8 mouse cellular contexts compared by ENCODE assay signal in the genomic region with DNA sequence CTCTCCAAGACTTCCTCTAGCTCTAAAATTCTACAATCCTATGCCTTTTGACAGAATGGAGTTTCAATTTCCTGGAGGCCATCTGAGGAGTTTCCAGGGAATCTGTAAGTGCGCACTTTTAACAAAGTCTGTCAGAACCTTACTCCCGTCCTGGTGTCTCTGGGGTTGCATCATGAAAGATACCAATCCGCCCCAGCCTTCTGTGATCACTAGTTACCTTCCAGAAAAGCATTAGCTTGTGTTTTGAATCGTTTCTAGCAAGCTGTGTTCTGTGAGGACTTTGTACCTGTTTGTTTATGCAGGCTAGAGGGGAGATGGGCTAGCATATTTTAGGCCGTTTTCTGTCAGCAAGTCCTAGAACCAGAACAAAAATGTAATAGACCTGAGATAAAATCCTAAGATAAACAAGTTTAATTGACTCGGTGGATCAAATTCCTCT. TPM values are rescaled to one million over a fixed set of nuclear protein-coding genes. Genes with fewer than 3 reads are reported as not detected.
DNase-seq lines count a peak whose midpoint lies in the region; ATAC-seq and TF ChIP-seq lines count a peak whose summit lies in the region.

No protein-coding gene starts in this region.

- TF ChIP-seq CTCF in G1E (IDR thresholded peaks at IDR 0.05; ENCODE audit: low read depth, low read length): no peak

- WGBS in heart, embryonic 13.5 days: 27% methylated on average over 6 of the region's 6 CpGs
- 62% methylated on average over 6 of the region's 6 CpGs for WGBS in midbrain, embryonic 10.5 days

- intact Hi-C loops in heart, postnatal 25 days (cut with DNase I): no loop called here

- peaks cover 28% of the 10 kb centered on the region for H3K4me1 ChIP-seq in heart, embryonic 13.5 days
- peaks cover 16% of the 10 kb centered on the region for H3K4me1 ChIP-seq in G1E (ENCODE audit: insufficient read depth, low read depth, low read length)
- peaks cover 27% of the 10 kb centered on the region for H3K4me1 ChIP-seq in midbrain, embryonic 10.5 days

- peaks cover 37% of the 10 kb centered on the region for H3K36me3 ChIP-seq in heart, embryonic 13.5 days
- peaks cover 2% of the 10 kb centered on the region for H3K36me3 ChIP-seq in G1E (replicated peaks)
- H3K36me3 ChIP-seq in midbrain, embryonic 10.5 days: peaks cover 14% of the 10 kb centered on the region

- no peaks in the 10 kb centered on the region for H3K9me3 ChIP-seq in heart, embryonic 13.5 days
- no peaks in the 10 kb centered on the region for H3K9me3 ChIP-seq in G1E (replicated peaks)
- no peaks in the 10 kb centered on the region for H3K9me3 ChIP-seq in midbrain, embryonic 10.5 days (replicated peaks)

- H3K4me2 ChIP-seq in heart, embryonic 13.5 days: peak overlapping the region; percentile 80

- peak overlapping the region; percentile 94 for H3K9ac ChIP-seq in heart, embryonic 13.5 days

- H3K4me3 ChIP-seq in heart, embryonic 13.5 days: peak overlapping the region; percentile 78
- H3K4me3 ChIP-seq in G1E (ENCODE audit: low read depth, low read length): peak overlapping the region; percentile 77; the same call in 1 of the 2 replicates
- peak overlapping the region; percentile 75 for H3K4me3 ChIP-seq in midbrain, embryonic 10.5 days

- no peaks in the 10 kb centered on the region for H3K27me3 ChIP-seq in heart, embryonic 13.5 days (replicated peaks)
- H3K27me3 ChIP-seq in G1E (ENCODE audit: insufficient read depth, low read length): no peaks in the 10 kb centered on the region
- H3K27me3 ChIP-seq in midbrain, embryonic 10.5 days (ENCODE audit: low read depth, poor library complexity, severe bottlenecking): 0 out of 2 replicates have a peak, but pooled peaks cover 5% of the 10 kb centered on the region

- ATAC-seq in heart, embryonic 13.5 days (ENCODE audit: extremely low read depth, insufficient number of reproducible peaks, low FRiP score, low TSS enrichment): no peak
- ATAC-seq in G1E (ENCODE audit: extremely low read depth, insufficient number of reproducible peaks, low FRiP score, poor library complexity, severe bottlenecking): no peak

- H3K27ac ChIP-seq in heart, embryonic 13.5 days (replicated peaks): peak overlapping the region; percentile 69
- H3K27ac ChIP-seq in midbrain, embryonic 10.5 days (replicated peaks): no peak overlapping the region

- DNase-seq in heart, postnatal 25 days (ENCODE audit: low spot score): no peak
- DNase-seq in G1E (ENCODE audit: low spot score): no peak
- peak; percentile 1 for DNase-seq in forelimb bud, embryonic 11.5 days (ENCODE audit: low read depth, low spot score)
- no peak for DNase-seq in midbrain, embryonic 10.5 days (ENCODE audit: low spot score)
- DNase-seq in frontal cortex, postnatal 25 days (ENCODE audit: low spot score in 2 of 2): no peak
- no peak for DNase-seq in adrenal gland, postnatal 10 days
- DNase-seq in testis, postnatal 10 days (ENCODE audit: low spot score): no peak

RNA-seq across cellular contexts. Expression of a gene that starts 0.9 kb away (rescaled TPM):
- 28.5 and 28.9 TPM in 2 replicates for polyA plus RNA-seq in heart, embryonic 13.5 days (2015; fragmentation: Nextera tagmentation; extraction: Ambion mirVana)
- total RNA-seq in heart, postnatal 25 days (2021): 10 to 100 TPM; 11.0 to 11.9 TPM
- 6.6 and 8.7 TPM in 2 replicates for total RNA-seq in G1E (2014; fragmentation: Nextera tagmentation)
- 3.0 and 3.6 TPM in 2 replicates for total RNA-seq in G1E (2017)
- polyA plus RNA-seq in G1E (2012): 0.47 and 0.57 TPM in 2 replicates
- polyA plus RNA-seq in midbrain, embryonic 10.5 days (2016; fragmentation: Nextera tagmentation; extraction: Ambion mirVana): 12.6 and 13.5 TPM in 2 replicates
- total RNA-seq in adrenal gland, postnatal 10 days (2021): 10 to 100 TPM; 30.1 to 35.2 TPM

RNA-seq across cellular contexts. Expression of a gene that starts 48.0 kb away (rescaled TPM):
- 0.27 and 0.53 TPM in 2 replicates for polyA plus RNA-seq in heart, embryonic 13.5 days (2015; fragmentation: Nextera tagmentation; extraction: Ambion mirVana)
- under 1 TPM; 0.11 to 0.13 TPM for total RNA-seq in heart, postnatal 25 days (2021)
- total RNA-seq in G1E (2014; fragmentation: Nextera tagmentation) (not detected in 2 replicates), G1E (2017) (0.12 and 0.71 TPM in 2 replicates)
- polyA plus RNA-seq in G1E (2012): not detected in 2 replicates
- 0.38 and 1.2 TPM in 2 replicates for polyA plus RNA-seq in midbrain, embryonic 10.5 days (2016; fragmentation: Nextera tagmentation; extraction: Ambion mirVana)
- 1 to 10 TPM in 1 of 2 experiments, under 1 TPM in 1; 0.72 to 1.5 TPM for total RNA-seq in adrenal gland, postnatal 10 days (2021)
